Mouse (Mus musculus) hindbrain, embryonic 11.5 days (tissue): ENCODE results near the gene Zfp87. TPM values are rescaled to one million over a fixed set of nuclear protein-coding genes. Genes with fewer than 3 reads are reported as not detected.

ENCODE experiments used
- ATAC-seq: fragments of 200-750 bp; cut with Nextera tagmentation; 2 replicates; pipeline ENCODE4 v1.8.0; 2017; ENCODE audit warnings: mild to moderate bottlenecking, moderate TSS enrichment, moderate library complexity; ENCODE audit not compliant: low FRiP score
- DNase-seq: peaks from one replicate; pipeline ENCODE4 v3.0.0-alpha.2; 2015; ENCODE audit warnings: low spot score
- H3K27ac ChIP-seq: fragments of 300-500 bp; sonication (generic); 2 replicates; pipeline ENCODE4 v1.5.1; 2014; ENCODE audit warnings: mild to moderate bottlenecking, low read depth, low read length
- H3K27me3 ChIP-seq: fragments of 300-500 bp; sonication (generic); 2 replicates; pipeline ENCODE4 v1.6.1; 2014; ENCODE audit warnings: mild to moderate bottlenecking, low read length, moderate library complexity, mixed read lengths; ENCODE audit not compliant: control insufficient read depth, insufficient read depth
- H3K36me3 ChIP-seq: fragments of 300-500 bp; sonication (generic); 2 replicates; pipeline ENCODE4 v1.6.1; 2014; ENCODE audit warnings: mild to moderate bottlenecking, low read length, moderate library complexity, mixed read lengths; ENCODE audit not compliant: control insufficient read depth, insufficient read depth
- H3K4me1 ChIP-seq: fragments of 300-500 bp; sonication (generic); replicated peaks from 2 replicates; pipeline ENCODE4 v1.6.1; 2014; ENCODE audit warnings: low read length, mixed read lengths; ENCODE audit not compliant: control insufficient read depth, insufficient read depth
- H3K4me2 ChIP-seq: fragments of 300-500 bp; sonication (generic); replicated peaks from 2 replicates; pipeline ENCODE4 v1.6.1; 2014; ENCODE audit warnings: mild to moderate bottlenecking, low read depth, low read length
- H3K4me3 ChIP-seq: fragments of 300-500 bp; sonication (generic); 2 replicates; pipeline ENCODE4 v1.5.1; 2014; ENCODE audit warnings: low read depth, low read length
- H3K9ac ChIP-seq: fragments of 300-500 bp; sonication (generic); 2 replicates; pipeline ENCODE4 v1.6.1; 2014; ENCODE audit warnings: low read depth, low read length
- H3K9me3 ChIP-seq: fragments of 300-500 bp; sonication (generic); 2 replicates; pipeline ENCODE4 v1.6.1; 2016; ENCODE audit warnings: low read length; ENCODE audit not compliant: control insufficient read depth
- WGBS: fragments of 180-500 bp; shearing (Covaris S2); extraction: QIAGEN DNeasy Blood & Tissue Kit; methylation state at CpG from one replicate; pipeline ENCODE4 v1.1.7; 2014; 5-methylcytosine and 5-hydroxymethylcytosine counted together
- polyA plus RNA-seq: library from polyadenylated mRNA; unstranded; fragments of >200 nt; fragmentation: Nextera tagmentation; extraction: Ambion mirVana; gene quantifications from 2 replicates; pipeline ENCODE4 v1.2.1, GENCODE M21; 2014

Gene Zfp87
- polyA plus RNA-seq, 1 experiment from 2014 or later, result 34.9 TPM

DNA sequence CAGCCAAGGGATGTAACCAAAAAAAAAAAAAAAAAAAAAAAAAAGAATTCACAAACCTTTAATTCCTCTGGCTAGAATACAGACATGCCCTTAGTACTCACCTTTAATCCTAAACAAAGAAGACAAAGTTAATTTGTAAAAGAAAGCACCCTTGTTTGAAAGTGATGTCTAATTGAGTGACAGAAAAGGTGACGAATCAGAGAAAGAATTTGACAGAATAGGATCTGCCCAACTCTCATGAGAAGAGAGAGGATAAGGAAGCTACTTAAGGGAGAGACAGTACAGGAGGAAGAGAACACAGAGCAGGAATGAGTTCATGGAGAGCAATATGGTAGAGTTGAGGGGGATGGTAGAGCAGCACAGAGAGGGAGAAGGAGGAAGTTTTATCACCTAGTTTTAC is 30.3 kb downstream of the Zfp87 start:
- peaks cover 17% of the 10 kb centered on the region for H3K36me3 ChIP-seq

DNA sequence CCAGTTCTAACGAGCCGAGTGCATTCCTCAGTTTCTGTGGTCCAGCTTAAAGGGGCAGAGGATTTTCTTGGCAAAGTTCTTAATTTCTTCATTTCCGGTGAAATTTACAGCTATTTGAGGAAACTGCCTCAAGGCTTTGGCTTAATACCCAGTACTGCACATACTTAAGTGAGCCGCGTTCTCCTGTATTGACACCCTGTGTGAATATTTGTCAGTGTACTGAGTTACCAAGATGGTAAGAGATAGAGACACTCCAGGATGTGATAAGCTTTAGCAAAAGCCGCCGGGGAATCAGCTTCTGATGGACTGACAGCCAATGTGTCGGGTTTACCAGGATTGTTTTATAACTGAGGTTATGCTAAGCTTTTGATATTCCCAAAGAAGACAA is 41.6 kb downstream of the Zfp87 start:
- Histone ChIP-seq H3K9me3 (no peaks in the 10 kb centered on the region), H3K4me3 (peak overlapping the region; percentile 44), H3K27ac (no peak overlapping the region), H3K4me2 (peak overlapping the region; percentile 64), H3K9ac (0 out of 2 replicates have a peak overlapping the region, but pooled peaks have one; percentile 32), H3K4me1 (no peaks in the 10 kb centered on the region), H3K36me3 (peaks cover 2% of the 10 kb centered on the region; the same call in 1 of the 2 replicates), H3K27me3 (no peaks in the 10 kb centered on the region)
- WGBS, result 46% methylated on average over 8 of the region's 8 CpGs
- ATAC-seq (peak; percentile 63), DNase-seq (peak; percentile 7)

More for the DNA sequence above, 30.3 kb downstream of the Zfp87 start:
- Histone ChIP-seq H3K9ac (no peak overlapping the region), H3K27ac (no peak overlapping the region), H3K4me3 (no peak overlapping the region), H3K4me1 (no peaks in the 10 kb centered on the region), H3K9me3 (peaks cover 5% of the 10 kb centered on the region; the same call in 1 of the 2 replicates), H3K4me2 (no peak overlapping the region), H3K27me3 (no peaks in the 10 kb centered on the region)
- 84% methylated on average over 1 of the region's 1 CpGs for WGBS
- DNase-seq (no peak), ATAC-seq (no peak)

DNA sequence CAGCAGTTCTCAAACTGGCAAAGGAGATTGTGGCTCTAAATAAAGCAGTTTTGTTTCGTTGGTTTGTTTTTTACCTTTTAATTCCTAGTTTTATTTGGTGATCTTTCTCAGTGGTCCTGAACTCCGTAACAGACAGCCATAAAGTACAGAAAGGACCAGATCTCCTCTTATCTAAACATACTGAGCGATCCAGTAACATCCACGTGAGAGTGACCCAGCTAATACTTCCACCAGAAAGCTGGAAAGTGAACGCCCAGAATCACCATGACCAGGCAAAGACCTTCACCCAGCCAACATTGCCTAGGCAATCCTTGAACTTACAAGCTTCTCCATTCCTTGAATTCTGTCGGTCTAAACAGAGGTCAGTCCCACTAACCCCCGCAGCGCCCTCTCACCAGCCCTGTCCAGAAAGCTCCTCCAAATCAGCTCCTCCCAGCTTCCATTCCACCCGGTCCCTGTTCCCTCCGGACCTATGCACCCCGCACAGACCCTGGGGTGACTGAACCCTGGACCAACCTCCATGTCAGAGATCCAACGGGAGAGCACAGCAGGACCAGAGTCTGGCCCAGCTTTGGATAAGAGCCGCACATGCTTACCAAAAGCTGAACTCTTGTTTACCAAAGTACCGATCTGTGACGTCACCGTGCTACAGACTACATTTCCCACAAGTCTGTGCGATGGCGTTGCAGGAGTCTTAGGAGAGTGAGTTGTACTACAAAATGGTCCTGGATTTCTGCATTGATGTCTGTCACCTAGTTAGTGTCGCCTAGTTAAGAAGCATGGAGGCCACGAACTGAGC is 42.2 kb downstream of the Zfp87 start, which contains the start of gene Zfp874b:
TSS of gene Zfp874b (minus strand) at position 634 of the 799 bp plus-strand sequence.
- WGBS, result 7% methylated on average over 20 of the region's 20 CpGs
- Histone ChIP-seq H3K27ac (no peak within 1 kb of the TSS), H3K4me1 (no peaks in the 10 kb centered on the region), H3K9me3 (no peaks in the 10 kb centered on the region), H3K4me3 (peak within 1 kb of the TSS; percentile 44), H3K27me3 (no peaks in the 10 kb centered on the region), H3K9ac (peak within 1 kb of the TSS; percentile 32; the same call in 1 of the 2 replicates), H3K4me2 (peak within 1 kb of the TSS; percentile 64), H3K36me3 (no peaks in the 10 kb centered on the region)
- DNase-seq (peak; percentile 89), ATAC-seq (peak; percentile 94)

DNA sequence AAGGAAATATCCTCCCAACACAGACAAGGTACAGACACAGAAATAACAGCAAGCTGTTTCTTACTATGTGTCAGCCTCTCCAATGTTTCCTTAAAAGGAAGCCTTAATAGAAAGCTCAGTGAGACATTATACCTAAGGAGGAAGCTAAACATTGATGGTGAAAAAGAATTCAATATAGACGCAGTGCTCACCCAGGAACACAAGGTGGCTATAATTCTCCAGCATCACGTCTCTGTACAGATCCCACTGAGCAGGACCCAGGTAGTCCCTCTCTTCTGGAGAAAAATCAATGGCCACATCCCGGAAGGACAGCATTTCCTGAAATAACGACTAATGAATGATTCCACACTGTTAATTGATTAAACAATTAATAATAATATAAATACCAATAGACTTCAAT is 44.4 kb downstream of the Zfp87 start:
- no peak for DNase-seq
- WGBS, result 70% methylated on average over 4 of the region's 4 CpGs
- Histone ChIP-seq H3K9me3 (no peaks in the 10 kb centered on the region), H3K4me1 (no peaks in the 10 kb centered on the region), H3K36me3 (no peaks in the 10 kb centered on the region), H3K4me3 (no peak overlapping the region), H3K27ac (no peak overlapping the region), H3K9ac (no peak overlapping the region), H3K4me2 (no peak overlapping the region), H3K27me3 (no peaks in the 10 kb centered on the region)
- no peak for ATAC-seq

DNA sequence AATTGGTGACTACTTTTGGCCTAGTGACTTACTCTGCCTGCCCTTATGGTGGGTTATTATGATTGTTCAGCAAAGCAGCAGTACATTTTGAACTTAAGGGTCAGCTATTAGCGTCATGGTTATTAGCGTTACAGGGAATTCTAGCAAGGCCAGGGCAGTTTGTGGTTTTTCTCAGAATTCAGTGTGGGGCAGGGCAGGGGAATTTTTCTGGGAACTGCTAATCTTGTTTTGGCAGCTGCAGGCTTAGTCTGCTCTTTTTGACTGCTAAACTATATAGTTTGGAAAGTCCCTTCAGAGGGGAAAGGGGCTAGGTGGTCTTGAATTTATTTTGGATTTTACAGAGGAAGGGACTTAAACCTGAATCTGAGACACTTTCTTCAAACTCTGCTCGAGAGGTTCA is 56.7 kb downstream of the Zfp87 start:
- no peaks in the 10 kb centered on the region for H3K9me3 ChIP-seq
- no peak overlapping the region for H3K9ac ChIP-seq
- no peaks in the 10 kb centered on the region for H3K4me1 ChIP-seq
- no peaks in the 10 kb centered on the region for H3K27me3 ChIP-seq
- ATAC-seq (no peak), DNase-seq (no peak)
- H3K4me3 ChIP-seq, result no peak overlapping the region
- no peak overlapping the region for H3K27ac ChIP-seq
- WGBS, result 86% methylated on average over 3 of the region's 3 CpGs
- H3K36me3 ChIP-seq, result no peaks in the 10 kb centered on the region
- no peak overlapping the region for H3K4me2 ChIP-seq

Other genes starting within 250 kb of the Zfp87 start
- 2.9 and 4.0 TPM in 2 replicates for gene Zfp458, start 247.7 kb downstream of the Zfp87 start, polyA plus RNA-seq
- 0.43 and 0.56 TPM in 2 replicates for gene Zfp457, start 219.7 kb downstream of the Zfp87 start, polyA plus RNA-seq
- 1.6 and 1.7 TPM in 2 replicates for gene Zfp595, start 193.6 kb downstream of the Zfp87 start, polyA plus RNA-seq
- not detected in 2 replicates for gene Gm28044, start 165.6 kb downstream of the Zfp87 start, polyA plus RNA-seq
- gene Zfp953, start 165.6 kb downstream of the Zfp87 start, polyA plus RNA-seq, result 0.75 and 1.2 TPM in 2 replicates
- gene Gm28041, start 150.4 kb downstream of the Zfp87 start, polyA plus RNA-seq, result 0.25 TPM in 1 of 2 replicates, not detected in the other
- gene Zfp456, start 150.4 kb downstream of the Zfp87 start, polyA plus RNA-seq, result 1.1 and 1.2 TPM in 2 replicates
- 3.2 and 4.3 TPM in 2 replicates for gene Zfp429, start 126.4 kb downstream of the Zfp87 start, polyA plus RNA-seq
- 0.70 and 1.4 TPM in 2 replicates for gene Zfp459, start 104.8 kb downstream of the Zfp87 start, polyA plus RNA-seq
- 7.5 TPM in 2 replicates for gene Zfp874a, start 74.6 kb downstream of the Zfp87 start, polyA plus RNA-seq
- gene Zfp874b, start 41.9 kb downstream of the Zfp87 start, polyA plus RNA-seq, result 1.3 and 1.4 TPM in 2 replicates
- gene Zfp58, start 25.6 kb downstream of the Zfp87 start, polyA plus RNA-seq, result 15.4 and 15.6 TPM in 2 replicates
- 0.23 TPM in 1 of 2 replicates, not detected in the other for gene Gm26965, start within 50 bp of the Zfp87 start, polyA plus RNA-seq
- 19.5 and 21.8 TPM in 2 replicates for gene Zfp748, start 27.7 kb upstream of the Zfp87 start, polyA plus RNA-seq
- 5.4 and 5.6 TPM in 2 replicates for gene Zfp729b, start 83.5 kb upstream of the Zfp87 start, polyA plus RNA-seq
- gene Gm49345, start 111.6 kb upstream of the Zfp87 start, polyA plus RNA-seq, result 0.94 TPM in 1 of 2 replicates, not detected in the other
- gene Zfp729a, start 111.6 kb upstream of the Zfp87 start, polyA plus RNA-seq, result 3.8 and 4.3 TPM in 2 replicates
- gene Zfp738, start 160.9 kb upstream of the Zfp87 start, polyA plus RNA-seq, result 11.9 and 14.3 TPM in 2 replicates
- 4.0 and 5.3 TPM in 2 replicates for gene Zfp65, start 203.0 kb upstream of the Zfp87 start, polyA plus RNA-seq
- 6.0 and 6.3 TPM in 2 replicates for gene Zfp85, start 229.1 kb upstream of the Zfp87 start, polyA plus RNA-seq